Mouse (Mus musculus) central nervous system, embryonic 18 days (tissue): Measurements from ENCODE around the gene Wdr25. TPM values are rescaled to one million over a fixed set of nuclear protein-coding genes. Genes with fewer than 3 reads are reported as not detected.

Source experiments
- polyA plus RNA-seq: library from polyadenylated mRNA; depleted of rRNA; stranded (reverse); fragments of >200 nt; gene quantifications from 2 replicates; pipeline ENCODE4 v1.2.3, GENCODE M21; 2012; rRNA removed

The Wdr25 gene
- polyA plus RNA-seq, result 9.7 and 10.3 TPM in 2 replicates

DNA sequence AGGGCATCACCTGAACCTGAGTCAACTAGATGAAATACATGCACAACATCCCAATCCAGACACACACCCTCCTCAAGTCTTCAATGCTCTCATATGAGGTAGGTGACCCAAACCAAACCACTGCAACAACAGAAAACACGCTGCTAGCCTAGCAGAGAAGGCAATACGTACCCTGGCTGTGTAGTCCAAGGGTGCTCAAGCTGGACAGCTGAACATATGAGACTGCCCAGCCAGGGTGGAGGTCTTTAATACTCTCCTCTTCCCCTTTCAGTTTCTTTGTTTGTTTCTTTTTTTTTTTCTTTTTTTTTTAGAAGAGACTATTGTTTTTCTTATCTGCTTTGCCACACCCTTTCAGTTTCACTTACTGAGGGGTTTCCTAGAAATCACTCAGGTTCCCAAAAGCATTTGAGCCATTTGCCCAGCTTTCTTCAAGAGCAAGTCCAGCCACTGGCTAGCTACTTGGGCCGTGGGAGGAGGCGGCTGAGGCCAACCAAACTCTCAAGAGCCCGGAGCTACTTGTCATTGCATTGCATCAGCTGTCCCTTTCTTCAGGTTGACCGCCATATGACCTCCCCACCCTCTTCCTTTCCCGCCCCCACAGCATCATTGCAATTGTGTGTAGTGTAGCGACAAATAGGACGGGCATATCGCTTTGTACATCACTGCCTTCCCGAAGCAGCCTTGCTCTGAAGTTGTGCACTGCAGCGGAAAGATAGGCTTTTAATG is at the start of gene Wdr25:
TSS of gene Wdr25 (plus strand) at position 643 of the 726 bp plus-strand sequence.

GRCm38 (mm10) chr12:108893715-108894431 is 442 bp downstream of the Wdr25 start, which contains the start of gene Wars:
TSS of gene Wars (minus strand) at chr12:108894174.

GRCm38 (mm10) chr12:109068167-109068653 is 174.8 kb downstream of the Wdr25 start, which contains the start of gene Begain:
TSS of gene Begain (minus strand) at chr12:109068217.

Other genes starting within 250 kb of the Wdr25 start
- gene Degs2, start 191.3 kb upstream of the Wdr25 start, polyA plus RNA-seq, result 0.21 and 0.35 TPM in 2 replicates
- 24.7 and 26.4 TPM in 2 replicates for gene Yy1, start 100.7 kb upstream of the Wdr25 start, polyA plus RNA-seq
- gene Slc25a29, start 57.7 kb upstream of the Wdr25 start, polyA plus RNA-seq, result 17.4 and 18.1 TPM in 2 replicates
- gene Slc25a47, start 57.6 kb upstream of the Wdr25 start, polyA plus RNA-seq, result 11.3 and 13.3 TPM in 2 replicates
- gene Wars, start 543 bp downstream of the Wdr25 start, polyA plus RNA-seq, result 101 and 109 TPM in 2 replicates
- 96.2 and 110 TPM in 2 replicates for gene Begain, start 174.6 kb downstream of the Wdr25 start, polyA plus RNA-seq